Mouse (Mus musculus) telencephalon, adult 2 months (tissue): ENCODE data around the gene Mlxip.

ENCODE experiments used
- DNase-seq: peaks from one replicate; pipeline ENCODE4 v3.0.0-alpha.2; 2011; ENCODE audit warnings: low read depth, low spot score

The Mlxip gene

GRCm38 (mm10) chr5:123432305-123432874 lies 37.8 kb downstream of the Mlxip start:
- no peak for DNase-seq

DNA sequence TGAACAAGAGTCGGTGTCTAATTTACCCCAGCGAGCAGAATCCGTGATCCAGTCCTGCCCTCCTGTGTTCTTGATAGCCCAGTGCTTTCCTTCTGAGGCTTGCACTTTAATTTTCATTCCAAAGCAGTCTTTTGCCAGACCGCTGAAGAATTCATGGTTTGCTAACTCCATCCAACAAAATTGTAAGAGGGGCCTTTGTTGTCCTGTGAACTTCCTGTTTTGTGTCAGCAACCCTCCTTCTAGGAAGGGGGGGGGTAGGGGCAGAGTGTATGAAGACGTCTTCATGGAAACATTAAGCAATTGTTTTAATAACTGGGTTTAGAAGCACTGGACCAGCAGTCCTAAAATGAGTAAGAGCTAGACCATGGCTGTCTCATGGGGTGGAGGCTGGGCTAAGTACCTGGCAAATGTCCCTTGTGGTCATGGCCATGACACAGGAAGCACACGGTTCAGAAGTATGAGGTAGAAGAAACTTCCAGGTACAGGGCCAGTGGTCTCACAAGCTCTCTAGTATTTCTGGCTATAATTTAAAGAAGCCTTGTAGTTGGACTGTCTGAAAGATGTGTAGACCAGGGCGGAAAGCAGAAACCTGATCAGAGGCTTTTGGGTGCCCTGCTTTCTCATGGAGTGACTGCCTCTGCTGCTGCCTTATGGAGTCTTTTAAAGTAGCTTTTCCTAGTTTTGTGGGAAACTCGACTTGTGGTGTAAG lies 41.6 kb downstream of the Mlxip start:
- no peak for DNase-seq

DNA sequence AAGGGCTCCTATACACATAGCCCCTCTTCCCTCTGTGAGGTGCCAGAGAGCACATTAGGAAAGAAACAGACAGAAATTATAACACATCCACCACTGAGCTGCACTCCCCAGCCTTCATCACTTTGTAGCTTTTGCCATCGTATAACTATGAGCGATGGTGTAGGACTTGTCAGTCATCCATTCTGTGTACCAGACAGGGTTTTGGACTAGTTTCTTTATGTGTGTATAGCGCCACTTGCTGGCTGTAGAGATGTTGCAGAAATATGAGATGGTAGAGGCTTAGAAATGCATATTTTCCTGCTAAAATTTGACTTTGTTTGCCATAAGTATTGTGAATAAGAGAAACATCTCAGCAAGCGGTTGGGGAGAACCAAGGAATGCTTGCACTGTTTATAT lies 42.2 kb downstream of the Mlxip start:
- DNase-seq = no peak

- no peak for DNase-seq
Observed at GRCm38 (mm10) chr5:123438381-123438780, 43.8 kb downstream of the Mlxip start.

DNA sequence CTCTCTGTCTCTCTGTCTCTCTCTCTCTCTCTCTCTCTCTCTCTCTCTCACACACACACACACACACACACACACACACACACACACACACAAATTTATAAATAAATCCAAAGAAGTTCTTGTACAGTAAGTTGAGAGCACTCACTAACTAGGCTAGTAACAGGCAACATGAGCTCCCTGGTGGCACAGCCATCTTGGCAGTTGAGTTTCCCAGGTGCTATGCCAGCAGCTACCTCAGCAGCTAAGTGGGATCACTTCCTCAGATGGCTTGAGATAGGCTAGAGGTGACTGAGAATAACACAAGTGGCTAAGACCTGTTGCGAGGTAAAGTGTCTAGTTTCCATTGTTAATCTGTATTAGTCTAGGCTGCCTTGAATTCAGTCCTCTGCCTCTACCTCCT lies 44.7 kb downstream of the Mlxip start:
- no peak for DNase-seq

GRCm38 (mm10) chr5:123439941-123440340 lies 45.3 kb downstream of the Mlxip start:
- DNase-seq = no peak

- no peak for DNase-seq
Observed at GRCm38 (mm10) chr5:123440664-123441063, 46.1 kb downstream of the Mlxip start.

- no peak for DNase-seq
Observed at GRCm38 (mm10) chr5:123442283-123442682, 47.7 kb downstream of the Mlxip start.

GRCm38 (mm10) chr5:123444069-123444468 lies 49.5 kb downstream of the Mlxip start:
- DNase-seq = peak; percentile 56

DNA sequence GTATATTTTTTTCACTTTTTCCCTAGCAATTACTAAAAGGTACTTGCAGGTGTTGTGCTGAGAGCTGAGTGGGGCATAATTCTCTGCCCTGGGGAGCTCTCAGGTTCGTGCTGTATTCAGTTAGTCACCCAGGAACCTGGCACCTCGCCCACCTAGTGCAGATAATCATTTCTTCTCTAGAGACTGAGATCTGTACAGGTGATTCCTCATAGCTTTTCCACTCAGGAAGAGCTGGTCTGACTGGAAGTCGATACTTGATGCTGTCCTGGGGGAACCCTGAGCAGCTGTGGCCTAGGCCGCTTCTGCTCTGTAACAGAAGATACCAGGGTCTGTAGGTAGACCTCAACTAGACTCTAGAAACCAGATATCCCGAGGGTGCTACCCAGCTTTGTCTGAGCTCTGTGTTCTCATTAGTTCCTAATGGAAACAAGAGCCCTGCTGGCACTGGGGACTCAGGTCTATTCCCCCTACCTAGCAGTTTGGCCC lies 50.3 kb downstream of the Mlxip start:
- DNase-seq = no peak

DNA sequence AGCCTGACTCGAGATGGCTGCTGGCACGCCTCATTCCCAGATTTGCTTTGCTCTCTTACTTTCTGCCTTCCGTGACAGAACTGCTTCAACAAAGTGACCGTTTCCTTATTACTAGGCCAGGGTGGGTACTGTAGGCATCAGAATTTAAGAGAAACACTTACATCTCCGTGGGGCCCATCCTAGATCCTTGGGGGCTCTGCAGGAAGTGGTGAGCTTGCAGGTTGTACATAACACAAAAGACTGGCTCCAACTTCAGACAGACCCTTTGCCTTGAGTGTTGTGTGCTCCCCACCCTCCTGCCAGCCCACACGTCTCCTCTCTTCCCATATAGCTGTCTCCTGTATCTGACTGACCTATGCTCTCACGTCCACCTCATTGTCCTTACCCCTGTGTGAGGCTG lies 57.3 kb downstream of the Mlxip start:
- DNase-seq = no peak

GRCm38 (mm10) chr5:123461420-123461819 lies 66.8 kb downstream of the Mlxip start:
- no peak for DNase-seq

DNA sequence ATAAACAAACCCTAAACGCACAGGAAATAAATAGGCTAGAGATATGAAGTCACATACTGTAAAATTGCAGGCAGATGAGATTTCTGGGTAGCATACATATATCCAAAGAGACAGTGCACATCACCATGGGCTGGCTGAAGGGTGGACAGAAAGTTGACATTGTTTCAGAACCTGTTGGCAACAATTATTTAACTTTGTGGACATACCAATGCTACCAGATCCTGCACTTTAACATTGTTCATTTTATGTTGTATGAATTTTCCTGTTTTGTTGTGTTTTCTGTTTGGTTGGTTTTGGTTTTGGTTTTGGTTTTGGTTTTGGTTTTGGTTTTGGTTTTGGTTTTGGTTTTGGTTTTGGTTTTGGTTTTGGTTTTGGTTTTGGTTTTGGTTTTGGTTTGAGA lies 70.0 kb downstream of the Mlxip start:
- DNase-seq = no peak

- no peak for DNase-seq
Observed at GRCm38 (mm10) chr5:123470784-123471400, 76.3 kb downstream of the Mlxip start.

- DNase-seq = no peak
Observed at GRCm38 (mm10) chr5:123473817-123474216, 79.2 kb downstream of the Mlxip start.

DNA sequence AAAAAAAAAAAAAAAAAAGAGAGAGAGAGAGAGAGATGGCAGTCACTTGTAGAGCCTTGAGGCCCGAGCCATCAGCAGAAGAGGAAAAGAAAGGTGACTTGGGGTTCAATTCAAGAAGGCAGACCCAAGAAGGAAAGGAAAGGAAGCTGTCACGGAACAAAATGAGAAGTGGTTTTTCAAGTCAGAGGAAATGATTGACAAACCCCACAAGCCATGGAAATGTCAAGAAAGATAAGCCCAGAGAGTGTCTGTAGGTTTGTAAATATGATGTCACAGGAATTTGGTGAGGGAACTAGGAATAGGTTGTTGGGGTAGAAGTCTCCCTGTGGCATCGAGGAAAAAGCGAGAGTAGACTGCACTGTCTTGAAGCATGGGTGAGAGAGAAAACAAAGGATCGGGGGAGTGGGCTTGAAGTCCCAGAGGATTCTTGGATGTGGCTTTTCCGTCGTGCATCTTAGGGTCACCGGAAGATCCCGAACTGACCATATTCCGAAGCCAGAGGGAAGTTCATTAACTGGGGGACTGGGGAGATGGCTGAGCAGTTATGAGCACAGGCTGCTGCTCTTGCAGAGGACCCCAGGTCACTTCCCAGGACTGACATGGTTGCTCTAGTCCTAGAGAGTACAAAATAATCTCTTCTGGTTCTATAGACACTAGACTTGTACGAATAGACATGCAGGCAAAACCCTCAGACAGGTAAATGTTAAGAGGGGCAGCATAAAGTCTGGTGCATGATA lies 93.2 kb downstream of the Mlxip start:
- no peak for DNase-seq

- DNase-seq = no peak
Observed at GRCm38 (mm10) chr5:123489112-123489785, 94.7 kb downstream of the Mlxip start, which contains the start of the genes Lrrc43 and Il31. Gene Lrrc43, plus strand, starts transcription at chr5:123489305. Gene Il31, minus strand, starts transcription at chr5:123489489.

DNA sequence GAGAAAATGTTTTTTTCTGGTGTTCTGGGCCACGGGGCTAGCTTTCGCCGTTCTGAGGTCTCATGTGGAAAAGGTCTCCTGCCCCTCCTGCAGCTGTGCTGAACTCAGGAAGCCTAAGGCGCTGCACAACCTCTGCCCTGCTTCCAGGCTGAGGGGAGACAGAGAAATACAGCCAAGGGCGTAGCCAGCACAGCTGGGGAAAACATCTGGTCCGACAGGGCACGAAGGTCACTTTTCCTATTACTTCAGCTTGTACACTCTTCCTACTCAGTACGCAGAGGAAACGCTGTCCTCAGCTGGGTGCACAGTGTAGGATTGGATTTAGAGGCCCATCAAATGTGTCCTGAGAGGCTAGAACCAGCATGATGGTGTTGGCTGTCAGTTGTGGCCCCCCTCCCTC lies 95.3 kb downstream of the Mlxip start:
- DNase-seq = no peak

GRCm38 (mm10) chr5:123499717-123500116 lies 105.1 kb downstream of the Mlxip start:
- DNase-seq = peak; percentile 45

GRCm38 (mm10) chr5:123501973-123502372 lies 107.4 kb downstream of the Mlxip start:
- no peak for DNase-seq
